Mouse (Mus musculus) regulatory T cell (primary cell): ENCODE measurements around the gene Pde1c.

ENCODE experiments used
- in situ Hi-C: fragments of 300-600 bp; cut with MboI, MseI; formaldehyde crosslinking; loops from one replicate; pipeline ENCODE4 v1.15.1; 2025; ENCODE audit warnings: high pct_unique_total_duplicates

Pde1c gene

GRCm38 (mm10) chr6:56447917-56448316 is 121.0 kb downstream of the Pde1c start:
- in situ Hi-C loops: loop anchor here (10.0 kb wide), 1 partner anchor 833 kb away; no protein-coding TSS in a partner anchor

DNA sequence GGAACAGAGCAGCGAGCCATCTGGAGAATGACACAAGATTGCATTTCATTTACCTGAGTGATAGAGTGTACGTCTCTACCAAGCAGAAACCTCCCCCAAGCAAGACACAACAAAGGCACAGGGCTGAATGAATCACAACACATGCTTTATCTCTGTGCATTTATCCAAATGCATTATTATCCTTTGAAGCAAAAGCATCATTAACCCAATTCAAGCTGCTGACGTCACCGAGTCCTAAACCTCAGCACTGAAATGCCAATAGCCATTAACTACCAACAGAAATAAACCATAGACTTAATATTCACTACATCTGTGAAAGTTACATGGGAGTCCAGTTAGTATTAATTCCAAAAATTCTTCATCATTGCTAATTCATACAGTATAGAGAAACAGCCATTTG is 127.4 kb downstream of the Pde1c start:
- in situ Hi-C loops: loop anchor here (10.0 kb wide), 1 partner anchor 827 kb away; no protein-coding TSS in a partner anchor

DNA sequence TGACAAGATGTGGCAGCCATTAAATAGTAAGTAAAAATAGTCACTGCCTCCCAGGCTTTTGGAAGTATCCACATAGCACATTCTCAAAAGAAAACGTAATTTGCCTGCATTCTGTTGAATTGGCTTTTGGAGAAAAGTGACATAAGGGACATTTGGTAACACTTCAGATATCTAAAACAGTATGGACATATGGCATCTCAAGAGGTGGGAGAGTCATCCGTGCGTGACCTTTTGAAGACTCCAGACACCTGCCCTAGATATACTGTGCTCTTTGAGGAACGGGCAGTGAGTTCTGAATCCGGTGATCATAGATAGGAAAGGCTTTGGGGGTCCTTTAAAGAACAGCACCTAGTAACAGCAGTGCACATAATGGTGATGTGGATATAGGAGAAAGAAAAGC is 143.1 kb downstream of the Pde1c start:
- in situ Hi-C loops: no loop called here

DNA sequence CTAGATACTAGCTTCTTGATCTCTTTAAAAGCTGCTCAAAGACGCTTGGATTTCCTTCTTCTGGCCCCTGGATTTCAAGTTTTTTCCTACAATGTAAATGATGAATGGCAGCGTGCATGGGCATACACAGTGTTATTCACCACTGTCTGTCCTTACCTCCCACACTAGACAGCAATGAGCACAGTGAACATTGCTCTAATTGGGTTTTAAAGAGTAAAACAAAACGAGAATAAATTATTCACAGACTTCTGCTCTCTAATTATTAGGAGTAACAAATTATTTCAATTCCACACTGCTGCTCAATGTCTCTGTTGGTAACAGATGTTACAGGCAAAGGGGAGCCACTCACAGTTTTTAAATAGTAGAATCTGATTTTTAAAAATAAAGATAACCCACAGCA is 146.0 kb downstream of the Pde1c start:
- in situ Hi-C loops: no loop called here

DNA sequence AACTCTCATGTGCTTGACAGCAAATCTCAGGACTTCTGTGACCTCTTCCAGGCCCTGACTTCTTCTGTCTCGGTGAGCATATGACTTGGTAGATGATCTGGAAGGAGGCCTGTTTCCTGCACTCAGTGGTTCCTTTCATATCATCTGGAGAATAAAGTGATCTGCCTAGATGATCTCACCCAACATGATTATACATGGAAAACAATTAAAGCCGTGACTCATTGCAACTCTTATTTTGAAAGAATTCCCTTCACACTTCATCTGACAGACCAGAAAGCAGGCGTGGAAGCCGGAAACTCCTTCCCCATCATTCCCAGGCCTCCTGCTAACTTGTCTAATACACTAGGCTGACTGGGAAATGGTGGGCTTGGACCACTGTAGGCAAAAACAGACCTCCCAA is 152.7 kb downstream of the Pde1c start:
- in situ Hi-C loops: no loop called here

DNA sequence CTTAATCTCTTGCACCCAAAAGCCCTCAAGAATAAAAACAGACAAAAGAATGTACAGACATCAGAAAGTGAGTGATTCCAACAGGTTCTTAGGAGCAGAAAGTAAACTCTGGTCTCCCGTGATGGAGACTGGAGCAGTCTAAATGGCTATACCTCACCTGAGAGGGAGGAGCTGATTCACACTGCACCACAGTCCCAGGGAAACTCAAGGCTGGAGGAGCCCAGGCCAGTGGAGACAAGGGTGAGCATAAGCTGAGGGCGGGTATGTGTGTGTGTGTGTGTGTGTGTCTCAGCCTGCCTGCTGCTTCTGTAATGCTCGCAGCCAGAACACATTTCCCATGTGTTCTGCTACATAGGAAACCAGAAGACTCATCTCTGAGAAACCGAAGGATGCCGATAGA is 179.7 kb downstream of the Pde1c start:
- in situ Hi-C loops: no loop called here

GRCm38 (mm10) chr6:56376359-56376758 is 192.5 kb downstream of the Pde1c start:
- in situ Hi-C loops: no loop called here

GRCm38 (mm10) chr6:56374180-56374579 is 194.7 kb downstream of the Pde1c start:
- in situ Hi-C loops: no loop called here

DNA sequence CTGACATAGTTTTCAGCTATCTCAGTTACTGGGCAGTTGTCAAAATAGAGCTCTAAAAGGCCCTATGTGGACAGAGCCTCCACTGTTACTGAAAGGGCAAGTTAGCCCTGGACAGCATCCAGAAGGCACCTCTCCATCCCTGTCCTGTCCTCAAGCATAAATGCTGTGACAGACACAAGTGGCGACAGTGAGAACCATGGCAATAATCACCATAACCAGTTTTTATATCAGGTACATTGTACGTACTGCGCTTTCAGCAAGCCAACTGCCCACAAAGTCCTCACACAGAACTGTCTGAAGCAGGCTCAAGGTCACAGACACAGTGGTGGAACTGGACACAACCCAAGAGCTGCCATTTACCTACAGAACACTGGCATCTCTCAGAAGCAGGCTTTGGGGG is 195.2 kb downstream of the Pde1c start:
- in situ Hi-C loops: no loop called here

GRCm38 (mm10) chr6:56373046-56373751 is 195.7 kb downstream of the Pde1c start:
- in situ Hi-C loops: no loop called here

DNA sequence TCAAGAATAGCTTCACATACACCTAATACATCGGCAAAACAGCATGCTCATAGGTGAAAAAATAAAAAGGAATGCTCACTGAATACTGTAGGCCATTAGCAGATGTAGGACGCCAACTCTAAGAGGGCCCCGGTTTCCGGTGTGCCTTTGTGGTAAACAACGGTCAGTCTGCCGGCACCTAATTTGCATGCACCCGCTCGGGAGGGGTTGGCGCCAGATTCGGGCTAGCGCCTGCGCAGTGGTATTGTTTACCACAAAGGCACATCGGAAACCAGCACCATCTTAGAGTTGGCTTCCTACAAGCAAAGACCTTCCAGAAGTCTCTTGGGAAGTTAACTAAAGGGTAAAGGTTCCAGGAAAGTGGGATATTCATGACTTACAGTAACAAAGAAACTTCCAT is 199.4 kb downstream of the Pde1c start:
- in situ Hi-C loops: no loop called here

DNA sequence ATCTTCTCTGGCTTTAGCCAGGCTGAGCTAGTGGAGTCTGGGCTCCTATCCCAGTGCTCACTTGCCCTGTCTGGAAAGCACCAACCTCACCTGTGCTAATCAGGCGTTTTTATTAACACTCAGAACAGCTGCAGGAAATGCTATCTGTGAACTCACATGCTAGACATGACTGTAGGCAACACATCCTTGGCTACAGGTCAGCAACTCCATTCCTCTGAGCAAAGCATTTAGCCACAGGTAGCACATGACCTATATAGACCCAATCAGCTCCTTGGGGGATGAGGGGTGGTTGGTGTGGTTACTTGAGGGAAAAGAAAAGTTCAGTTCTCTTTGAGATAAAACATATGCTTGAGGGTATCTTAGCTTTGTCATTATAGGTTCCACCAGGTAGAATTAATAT is 200.8 kb downstream of the Pde1c start:
- in situ Hi-C loops: no loop called here

- in situ Hi-C loops: no loop called here
These were observed 201.6 kb downstream of the Pde1c start for GRCm38 (mm10) chr6:56367257-56367656.

DNA sequence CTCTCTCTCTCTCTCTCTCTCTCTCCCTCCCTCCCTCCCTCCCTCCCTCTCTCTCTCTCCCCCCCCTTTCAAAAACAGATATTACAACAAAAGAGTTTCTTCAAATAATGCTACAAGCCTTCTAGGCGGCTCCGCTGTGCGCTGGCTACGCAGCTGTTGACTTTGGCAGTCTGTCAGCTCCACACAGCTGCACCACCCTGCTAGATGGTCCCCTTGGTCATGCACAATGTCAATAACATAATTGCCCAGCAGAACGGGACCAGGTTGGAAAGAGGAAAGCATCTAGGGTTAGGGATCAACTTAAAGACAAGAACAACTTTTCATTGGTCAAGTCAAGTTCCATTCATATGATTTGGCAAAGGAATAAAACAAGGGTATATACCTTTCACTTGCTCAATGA is 206.3 kb downstream of the Pde1c start:
- in situ Hi-C loops: no loop called here

GRCm38 (mm10) chr6:56362128-56362545 is 206.8 kb downstream of the Pde1c start:
- in situ Hi-C loops: no loop called here

- in situ Hi-C loops: no loop called here
These were observed 207.4 kb downstream of the Pde1c start for GRCm38 (mm10) chr6:56361348-56362127.

DNA sequence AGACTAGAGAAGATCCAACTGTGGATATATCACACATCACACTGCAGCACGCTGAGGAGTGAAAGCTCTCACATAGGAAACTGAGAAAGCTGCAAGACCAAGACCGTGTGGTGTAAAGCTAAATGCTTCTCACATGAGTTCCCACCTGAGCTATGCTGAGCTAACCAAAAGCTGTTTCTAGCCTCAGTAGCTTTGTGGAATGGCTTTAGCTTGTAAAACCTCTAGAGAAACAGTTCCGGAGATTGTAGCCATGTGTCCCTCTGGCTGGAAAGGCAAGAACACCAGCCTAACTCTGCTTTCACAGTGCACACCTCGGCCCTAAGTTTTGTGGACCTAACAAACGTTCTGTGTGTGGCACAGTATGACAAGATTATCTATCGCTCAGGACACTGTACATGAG is 208.8 kb downstream of the Pde1c start:
- in situ Hi-C loops: no loop called here

DNA sequence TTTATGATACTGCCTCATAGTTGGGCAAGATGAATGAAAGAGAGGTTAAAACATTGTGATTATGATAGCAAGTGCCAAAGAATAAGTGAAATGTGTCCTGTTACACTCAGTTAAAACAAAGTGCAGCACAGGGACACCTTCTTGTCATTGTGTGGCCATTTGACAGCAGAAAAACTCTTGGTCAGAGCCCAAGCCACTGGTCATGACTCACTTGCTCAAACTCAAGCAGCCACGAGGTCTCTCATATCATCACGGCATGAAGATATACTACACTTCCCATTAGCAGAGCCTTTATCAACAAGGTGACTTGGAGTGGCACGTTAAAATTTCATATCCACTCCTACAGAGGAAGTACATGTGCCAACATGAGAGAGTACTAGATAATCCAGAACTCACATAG is 209.8 kb downstream of the Pde1c start:
- in situ Hi-C loops: no loop called here

GRCm38 (mm10) chr6:56347207-56347606 is 221.7 kb downstream of the Pde1c start:
- in situ Hi-C loops: no loop called here

- in situ Hi-C loops: no loop called here
These were observed 223.8 kb downstream of the Pde1c start for GRCm38 (mm10) chr6:56345082-56345481.

DNA sequence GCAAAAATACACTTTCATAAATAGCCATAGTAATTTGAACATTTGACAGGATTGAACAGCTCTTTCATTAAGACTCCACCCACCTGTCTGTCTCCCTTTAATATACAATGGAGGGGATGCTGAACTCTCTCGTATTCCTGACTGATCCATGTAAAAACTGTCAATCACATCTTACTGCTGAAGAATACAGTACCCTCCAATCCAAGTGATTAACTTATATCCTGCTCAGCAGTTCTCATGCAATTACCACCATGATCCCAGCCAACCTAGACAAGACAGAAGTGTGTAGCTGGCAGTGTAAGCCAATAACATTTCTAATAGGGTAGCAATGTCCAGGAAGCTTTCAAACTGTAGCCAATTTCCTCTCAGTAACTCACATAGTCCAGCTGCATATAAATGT is 226.9 kb downstream of the Pde1c start:
- in situ Hi-C loops: no loop called here

GRCm38 (mm10) chr6:56335811-56336446 is 233.0 kb downstream of the Pde1c start:
- in situ Hi-C loops: no loop called here

DNA sequence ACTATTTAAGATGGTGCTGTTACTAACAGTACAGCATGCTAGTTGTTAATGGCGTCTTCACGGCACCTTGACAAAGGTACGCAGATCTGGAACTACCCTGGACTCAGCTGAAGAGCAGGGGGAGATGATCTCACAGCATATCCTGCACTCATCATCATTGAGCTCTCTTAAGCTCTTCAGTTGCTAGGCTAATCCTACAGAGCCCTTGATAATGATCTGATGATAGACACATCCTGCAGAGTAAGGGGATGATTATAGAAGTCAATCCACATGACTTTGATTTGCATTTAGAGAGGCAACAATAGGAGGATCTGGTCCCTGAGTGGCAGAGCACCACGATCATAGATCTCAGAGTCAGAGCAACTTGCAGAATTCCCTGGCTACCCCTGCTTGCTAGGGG is 236.8 kb downstream of the Pde1c start:
- in situ Hi-C loops: no loop called here
